Mouse (Mus musculus) olfactory bulb, adult 2 months (tissue): Measurements from ENCODE around the gene Tex13b.

Experiments used
- CTCF ChIP-seq: fragments of 200-500 bp; IDR thresholded peaks from 2 replicates; pipeline ENCODE4 v1.5.1; 2012; ENCODE audit warnings: low read depth, mild to moderate bottlenecking, low read length, moderate library complexity; ENCODE audit not compliant: insufficient read depth
- POLR2A ChIP-seq: fragments of 200-500 bp; IDR thresholded peaks from 2 replicates; pipeline ENCODE4 v1.6.1; 2012; ENCODE audit warnings: mild to moderate bottlenecking, low read depth, low read length, moderate library complexity; ENCODE audit not compliant: insufficient read depth

DNA sequence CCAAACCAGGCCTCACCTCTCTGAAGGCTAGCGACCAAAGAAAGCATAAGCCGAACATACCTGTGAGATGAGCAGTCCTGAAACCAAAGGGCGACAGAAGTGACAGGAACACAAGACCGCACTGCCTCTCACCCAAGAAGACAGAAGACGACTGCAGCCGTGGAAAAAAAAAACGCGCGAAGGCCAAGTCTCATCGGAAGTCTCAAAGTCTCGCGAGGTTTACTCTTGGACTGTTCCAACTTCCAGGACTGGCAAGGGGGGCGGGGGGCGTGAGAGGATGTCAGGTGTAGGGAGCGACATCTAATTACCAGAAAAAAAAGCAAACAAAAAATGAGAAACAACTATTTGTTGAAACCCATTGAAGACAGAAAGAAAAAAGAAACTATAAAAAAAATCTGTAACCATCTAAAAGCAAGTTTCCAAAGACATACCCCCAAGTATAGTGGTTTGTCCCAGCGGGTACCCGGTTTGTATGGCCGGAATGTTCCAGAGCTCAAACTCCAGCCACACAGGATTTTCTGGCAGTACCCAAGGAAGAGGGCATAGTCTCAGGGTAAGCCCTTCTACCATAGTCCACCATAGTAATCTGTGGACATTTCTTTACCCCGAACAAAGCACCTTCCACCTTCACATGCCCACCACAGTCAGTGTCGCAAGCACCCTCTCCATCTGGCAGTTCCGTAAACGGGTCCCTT, at the start of gene Tex13b:
- TF ChIP-seq CTCF (no peak), POLR2A (no peak)
